Mouse (Mus musculus): ENCODE results near the gene Clps. TPM values are rescaled to one million over a fixed set of nuclear protein-coding genes. Genes with fewer than 3 reads are reported as not detected.

The Clps gene
- total RNA-seq (2012; rRNA removed) (not detected in 2 replicates), polyA plus RNA-seq (2012; ENCODE audit: insufficient read depth in 1 of 2, insufficient read length in 2 of 2, low read depth in 1 of 2, low replicate concordance in 2 of 2, missing spikeins in 1 of 2) (not detected)

DNA sequence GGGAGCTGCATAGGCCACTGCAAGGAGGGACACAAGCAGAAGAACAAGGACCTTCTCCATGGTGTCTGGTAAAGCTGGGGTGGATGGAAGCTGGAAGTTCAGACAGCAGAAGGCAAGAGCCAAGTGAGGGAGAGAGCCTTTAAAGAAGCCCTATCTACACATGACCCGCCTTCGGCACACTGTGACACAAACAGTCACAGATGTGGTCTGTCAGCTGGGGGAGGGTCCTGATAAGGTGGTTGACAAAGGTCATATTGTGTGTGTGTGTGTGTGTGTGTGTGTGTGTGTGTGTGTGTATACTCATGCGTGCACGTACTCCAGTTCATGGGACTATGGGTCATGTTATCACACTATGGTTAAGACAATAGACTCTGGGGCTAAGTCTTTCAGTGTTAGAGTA is at the start of gene Clps:
TSS of gene Clps (minus strand) at position 169 of the 400 bp plus-strand sequence.
- Histone ChIP-seq H3K9ac (ENCODE audit: control insufficient read depth, low read depth, low read length, poor library complexity, severe bottlenecking) (no peak within 1 kb of the TSS), H3K4me3 (ENCODE audit: control insufficient read depth in 1 of 2, insufficient read depth in 1 of 2, low read depth in 2 of 2, low read length in 2 of 2) (no peak within 1 kb of the TSS), H3K27ac (ENCODE audit: control insufficient read depth, low read depth, low read length) (no peak within 1 kb of the TSS), H3K27me3 (ENCODE audit: control insufficient read depth in 1 of 2, insufficient read depth in 2 of 2, low read length in 2 of 2) (peaks cover 0 to 4% of the 10 kb centered on the region in 2 experiments), H3K4me1 (ENCODE audit: control insufficient read depth in 1 of 2, insufficient read depth in 2 of 2, low read length in 2 of 2) (peaks cover 0 to 4% of the 10 kb centered on the region in 2 experiments; a peak in 2 of 4 replicates), H3K36me3 (ENCODE audit: control insufficient read depth in 1 of 2, insufficient read depth in 2 of 2, low read length in 2 of 2) (no peaks in the 10 kb centered on the region), H3K79me2 (ENCODE audit: control insufficient read depth, insufficient read depth, low read length, poor library complexity) (no peaks in the 10 kb centered on the region), H3K9me3 (replicated peaks; ENCODE audit: insufficient read depth, low read length) (no peaks in the 10 kb centered on the region)
- no peak for DNase-seq (ENCODE audit: low read depth, low spot score)
- TF ChIP-seq TCF12 (IDR thresholded peaks at IDR 0.05; ENCODE audit: low read depth, low read length) (no peak), NELFE (IDR thresholded peaks at IDR 0.05; ENCODE audit: low read depth, low read length) (no peak), CTCF (IDR thresholded peaks at IDR 0.05 in 2 of 3, conservative IDR thresholded peaks at IDR 0.05 in 1 of 3; ENCODE audit: control insufficient read depth in 1 of 3, insufficient read depth in 1 of 3, low read depth in 2 of 3, low read length in 3 of 3, poor library complexity in 1 of 3, severe bottlenecking in 1 of 3) (no peak), BHLHE40 (IDR thresholded peaks at IDR 0.05; ENCODE audit: borderline replicate concordance, low read depth, low read length) (no peak), POLR2AphosphoS2 (IDR thresholded peaks at IDR 0.05; ENCODE audit: low read length) (no peak), MYB (IDR thresholded peaks at IDR 0.05; ENCODE audit: low read depth, low read length) (no peak), MAZ (IDR thresholded peaks at IDR 0.05; ENCODE audit: low read depth, low read length) (no peak), USF1 (IDR thresholded peaks at IDR 0.05; ENCODE audit: low read depth, low read length) (no peak), ZC3H11A (IDR thresholded peaks at IDR 0.05; ENCODE audit: low read depth, low read length) (no peak), EP300 (IDR thresholded peaks at IDR 0.05; ENCODE audit: low read depth in 1 of 2, low read length in 2 of 2) (no peak), RCOR1 (IDR thresholded peaks at IDR 0.05; ENCODE audit: low read depth, low read length) (no peak)

DNA sequence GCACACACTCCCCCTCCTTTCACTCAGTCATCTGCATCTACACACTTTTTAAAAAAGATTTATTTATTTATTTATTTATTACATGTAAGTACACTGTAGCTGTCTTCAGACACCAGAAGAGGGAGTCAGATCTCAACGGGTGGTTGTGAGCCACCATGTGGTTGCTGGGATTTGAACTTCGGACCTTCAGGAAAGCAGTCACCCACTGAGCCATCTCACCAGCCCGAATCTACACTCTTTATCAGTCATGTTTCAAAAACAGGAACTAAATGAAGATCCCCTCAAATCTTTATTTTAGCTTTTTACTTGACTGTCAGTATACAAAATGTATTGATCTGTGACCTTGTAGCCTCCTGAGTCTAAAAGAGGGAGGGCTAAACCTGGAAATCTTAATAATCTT is 49.0 kb upstream of the Clps start:
- Histone ChIP-seq H3K9ac (ENCODE audit: control insufficient read depth, low read depth, low read length, poor library complexity, severe bottlenecking) (no peak overlapping the region), H3K79me2 (ENCODE audit: control insufficient read depth, insufficient read depth, low read length, poor library complexity) (peaks cover 36% of the 10 kb centered on the region), H3K36me3 (ENCODE audit: control insufficient read depth in 1 of 2, insufficient read depth in 2 of 2, low read length in 2 of 2) (peaks cover 36 to 43% of the 10 kb centered on the region in 2 experiments), H3K4me3 (ENCODE audit: control insufficient read depth in 1 of 2, insufficient read depth in 1 of 2, low read depth in 2 of 2, low read length in 2 of 2) (no peak overlapping the region), H3K4me1 (ENCODE audit: control insufficient read depth in 1 of 2, insufficient read depth in 2 of 2, low read length in 2 of 2) (peaks cover 19 to 22% of the 10 kb centered on the region in 2 experiments), H3K9me3 (replicated peaks; ENCODE audit: insufficient read depth, low read length) (no peaks in the 10 kb centered on the region), H3K27me3 (ENCODE audit: control insufficient read depth in 1 of 2, insufficient read depth in 2 of 2, low read length in 2 of 2) (no peaks in the 10 kb centered on the region), H3K27ac (ENCODE audit: control insufficient read depth, low read depth, low read length) (no peak overlapping the region)
- TF ChIP-seq SIN3A (IDR thresholded peaks at IDR 0.05; ENCODE audit: low read length) = peak; percentile 50
- TF ChIP-seq EP300 (IDR thresholded peaks at IDR 0.05; ENCODE audit: low read depth in 1 of 2, low read length in 2 of 2) = peak in 1 of 2 experiments; percentile 40; a peak in 1 of 4 replicates
- no peak for TF ChIP-seq MAX (IDR thresholded peaks at IDR 0.05; ENCODE audit: low read length)
- 0 out of 2 replicates have a peak, but pooled peaks have one; percentile 37 for TF ChIP-seq MYC (IDR thresholded peaks at IDR 0.05; ENCODE audit: low read depth, low read length)
- no peak for TF ChIP-seq JUND (IDR thresholded peaks at IDR 0.05; ENCODE audit: low read depth, low read length)
- TF ChIP-seq GATA1 (IDR thresholded peaks at IDR 0.05; ENCODE audit: low read depth, low read length) = peak; percentile 45; the same call in 1 of the 2 replicates
- no peak for TF ChIP-seq POLR2A (IDR thresholded peaks at IDR 0.05; ENCODE audit: control insufficient read depth in 1 of 2, insufficient read depth in 1 of 2, low read depth in 1 of 2, low read length in 2 of 2, poor library complexity in 1 of 2)
- peak; percentile 48; the same call in 1 of the 2 replicates for TF ChIP-seq RCOR1 (IDR thresholded peaks at IDR 0.05; ENCODE audit: low read depth, low read length)
- DNase-seq (ENCODE audit: low read depth, low spot score) = peak; percentile 58
